Mouse (Mus musculus) kidney, embryonic 16.5 days (tissue): Measurements from ENCODE around the gene Acsf2. TPM values are rescaled to one million over a fixed set of nuclear protein-coding genes. Genes with fewer than 3 reads are reported as not detected.
A peak's percentile ranks its signal among the peaks of the same experiment; 100 is the strongest.

Source experiments
- ATAC-seq: fragments of 200-750 bp; cut with Nextera tagmentation; 2 replicates; pipeline ENCODE4 v1.8.0; 2017; ENCODE audit warnings: moderate TSS enrichment; ENCODE audit not compliant: low FRiP score, low TSS enrichment
- H3K27ac ChIP-seq: fragments of 300-500 bp; sonication (generic); 2 replicates; pipeline ENCODE4 v1.5.1; 2014; ENCODE audit warnings: low read length
- H3K27me3 ChIP-seq: fragments of 300-500 bp; sonication (generic); 2 replicates; pipeline ENCODE4 v1.6.1; 2014; ENCODE audit warnings: low read length, control low read depth, mixed read lengths; ENCODE audit not compliant: insufficient read depth
- H3K36me3 ChIP-seq: fragments of 300-500 bp; sonication (generic); 2 replicates; pipeline ENCODE4 v1.6.1; 2014; ENCODE audit warnings: low read length, control low read depth, mixed read lengths; ENCODE audit not compliant: insufficient read depth
- H3K4me1 ChIP-seq: fragments of 300-500 bp; sonication (generic); 2 replicates; pipeline ENCODE4 v1.6.1; 2014; ENCODE audit warnings: low read length, control low read depth, mixed read lengths; ENCODE audit not compliant: insufficient read depth
- H3K4me2 ChIP-seq: fragments of 300-500 bp; sonication (generic); replicated peaks from 2 replicates; pipeline ENCODE4 v1.6.1; 2014; ENCODE audit warnings: low read depth, low read length
- H3K4me3 ChIP-seq: fragments of 300-500 bp; sonication (generic); 2 replicates; pipeline ENCODE4 v1.5.1; 2014; ENCODE audit warnings: mild to moderate bottlenecking, low read length
- H3K9ac ChIP-seq: fragments of 300-500 bp; sonication (generic); replicated peaks from 2 replicates; pipeline ENCODE4 v1.6.1; 2014; ENCODE audit warnings: low read length
- H3K9me3 ChIP-seq: fragments of 300-500 bp; sonication (generic); 2 replicates; pipeline ENCODE4 v1.6.1; 2016; ENCODE audit warnings: low read length, control low read depth
- WGBS: fragments of 180-500 bp; shearing (Covaris S2); extraction: QIAGEN DNeasy Blood & Tissue Kit; methylation state at CpG from one replicate; pipeline ENCODE4 v1.1.7; 2014; 5-methylcytosine and 5-hydroxymethylcytosine counted together
- polyA plus RNA-seq: library from polyadenylated mRNA; unstranded; fragments of >200 nt; fragmentation: Nextera tagmentation; extraction: Ambion mirVana; gene quantifications from 2 replicates; pipeline ENCODE4 v1.2.1, GENCODE M21; 2015

Gene Acsf2
- polyA plus RNA-seq, 1 experiment from 2014 or later: 7.9 TPM

DNA sequence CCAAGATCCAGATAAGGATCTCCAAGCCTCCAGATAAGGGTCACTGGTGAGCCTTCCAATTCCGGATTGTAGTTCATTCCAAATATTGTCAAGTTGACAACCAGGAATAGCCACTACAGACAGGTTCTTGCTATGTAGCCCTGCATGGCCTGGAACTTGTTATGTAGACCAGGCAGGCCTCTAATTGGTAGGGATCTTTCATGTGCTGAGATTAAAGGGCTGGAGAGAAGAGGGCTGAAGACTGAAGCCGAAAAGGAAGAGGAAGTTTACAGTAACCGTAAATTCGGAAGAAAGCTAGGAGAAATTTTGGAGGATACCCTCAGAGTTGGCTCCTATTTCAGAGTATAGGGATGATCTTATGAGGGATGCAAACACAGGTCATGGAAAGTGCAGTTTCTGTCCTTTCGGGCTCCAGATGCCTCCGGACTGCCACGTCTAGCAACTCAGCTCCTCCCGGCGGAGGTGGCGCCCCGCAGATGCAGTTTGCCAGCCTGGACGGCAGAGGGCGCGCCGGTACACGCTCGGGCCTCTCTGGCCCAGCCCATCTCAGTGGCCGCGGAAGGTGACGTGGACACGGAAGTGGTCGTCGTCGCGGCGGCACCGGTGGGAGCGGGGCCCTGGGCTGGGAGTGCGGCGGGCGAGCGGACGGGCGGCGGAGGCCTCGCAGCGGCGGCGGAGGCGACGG, 27.7 kb upstream of the Acsf2 start, which contains the start of gene Lrrc59:
Gene Lrrc59, plus strand, starts transcription at position 569 of the 685 bp plus-strand sequence.
- peaks cover 14% of the 10 kb centered on the region for H3K36me3 ChIP-seq
- peak within 1 kb of the TSS; percentile 100 for H3K4me3 ChIP-seq
- peak within 1 kb of the TSS; percentile 85 for H3K4me2 ChIP-seq
- WGBS: 4% methylated on average over 41 of the region's 41 CpGs
- no peaks in the 10 kb centered on the region for H3K27me3 ChIP-seq
- peaks cover 13% of the 10 kb centered on the region for H3K4me1 ChIP-seq
- H3K9me3 ChIP-seq: no peaks in the 10 kb centered on the region
- ATAC-seq: peak; percentile 96
- H3K27ac ChIP-seq: peak within 1 kb of the TSS; percentile 55; the same call in 1 of the 2 replicates
- H3K9ac ChIP-seq: peak within 1 kb of the TSS; percentile 92

DNA sequence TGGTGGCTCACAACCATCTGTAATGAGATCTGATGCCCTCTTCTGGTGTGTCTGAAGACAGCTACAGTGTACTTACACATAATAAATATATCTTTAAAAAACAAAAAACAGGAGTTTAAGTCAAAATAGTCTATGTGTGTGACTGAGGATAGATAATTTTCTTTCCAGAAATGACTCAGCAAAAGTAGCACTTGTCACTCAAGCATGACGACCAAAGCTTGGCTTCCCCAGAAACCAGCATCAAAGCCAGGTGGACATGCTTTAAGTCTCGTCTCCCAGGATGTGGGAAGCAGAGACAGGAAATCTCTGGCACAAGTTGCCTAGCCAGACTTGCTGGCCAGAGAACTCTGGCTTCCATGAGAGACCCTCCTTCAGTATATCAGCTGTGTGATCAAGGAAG, 20.5 kb upstream of the Acsf2 start:
- no peaks in the 10 kb centered on the region for H3K9me3 ChIP-seq
- no peaks in the 10 kb centered on the region for H3K4me1 ChIP-seq
- no peak overlapping the region for H3K9ac ChIP-seq
- no peaks in the 10 kb centered on the region for H3K36me3 ChIP-seq
- no peaks in the 10 kb centered on the region for H3K27me3 ChIP-seq
- H3K4me2 ChIP-seq: no peak overlapping the region
- WGBS: 57% methylated on average over 2 of the region's 2 CpGs
- no peak overlapping the region for H3K27ac ChIP-seq
- no peak overlapping the region for H3K4me3 ChIP-seq
- no peak for ATAC-seq

DNA sequence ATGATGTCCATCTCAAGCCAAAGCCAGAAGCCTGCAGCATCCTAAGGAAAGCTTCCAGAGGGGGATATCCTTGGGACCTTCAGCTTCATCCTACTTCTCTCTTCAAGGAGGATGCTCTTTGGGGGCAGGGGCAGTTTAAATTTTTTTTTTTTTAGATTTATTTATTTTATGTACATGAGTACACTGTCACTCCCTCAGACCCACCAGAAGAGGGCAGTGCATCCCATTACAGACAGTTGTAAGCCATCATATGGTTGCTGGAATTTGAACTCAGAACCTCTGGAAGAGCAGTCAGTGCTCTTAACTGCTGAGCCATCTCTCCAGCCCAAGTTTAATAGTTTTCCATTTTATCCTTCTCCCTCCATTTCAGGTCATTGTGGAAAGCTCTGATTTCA, 19.8 kb upstream of the Acsf2 start:
- H3K36me3 ChIP-seq: no peaks in the 10 kb centered on the region
- no peak overlapping the region for H3K4me3 ChIP-seq
- H3K4me2 ChIP-seq: no peak overlapping the region
- H3K9ac ChIP-seq: no peak overlapping the region
- 0 out of 2 replicates have a peak, but pooled peaks cover 2% of the 10 kb centered on the region for H3K9me3 ChIP-seq
- H3K4me1 ChIP-seq: no peaks in the 10 kb centered on the region
- ATAC-seq: no peak
- no peak overlapping the region for H3K27ac ChIP-seq
- no peaks in the 10 kb centered on the region for H3K27me3 ChIP-seq

DNA sequence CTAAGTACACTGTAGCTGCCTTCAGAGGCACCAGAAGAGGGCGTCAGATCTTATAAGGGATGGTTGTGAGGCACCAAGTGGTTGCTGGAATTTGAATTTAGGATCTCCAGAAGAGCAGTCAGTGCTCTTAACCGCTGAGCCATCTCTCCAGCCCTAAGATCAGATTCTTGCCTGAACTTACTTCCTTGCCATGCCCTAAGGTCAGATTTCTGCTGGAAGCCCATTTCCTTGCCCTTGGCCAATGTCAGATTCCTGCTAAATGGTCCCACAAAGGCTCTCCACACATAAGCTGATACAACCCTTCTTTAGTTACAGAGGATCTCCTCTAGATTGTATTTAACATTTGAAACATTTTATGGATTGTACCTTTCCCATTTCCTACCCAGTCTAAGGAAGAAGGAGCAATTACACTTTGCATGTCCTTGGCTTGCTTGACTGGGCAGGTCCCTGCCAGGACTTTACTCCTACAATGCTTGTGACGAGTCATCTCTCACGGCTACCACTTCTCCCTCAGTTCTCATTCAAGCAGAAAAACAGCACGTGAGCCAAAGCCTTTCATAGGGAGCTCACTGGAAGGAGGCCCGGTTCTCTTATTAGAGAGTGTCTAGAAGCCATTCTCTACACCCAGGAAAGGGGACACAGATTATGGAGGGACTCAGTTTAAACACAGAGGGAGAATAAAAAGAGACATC, 19.2 kb upstream of the Acsf2 start:
- Histone ChIP-seq H3K27ac (no peak overlapping the region), H3K4me2 (no peak overlapping the region), H3K9me3 (0 out of 2 replicates have a peak, but pooled peaks cover 2% of the 10 kb centered on the region), H3K4me3 (no peak overlapping the region), H3K27me3 (no peaks in the 10 kb centered on the region), H3K9ac (no peak overlapping the region; the same call in 1 of the 2 replicates), H3K4me1 (no peaks in the 10 kb centered on the region), H3K36me3 (no peaks in the 10 kb centered on the region)
- WGBS: 44% methylated on average over 6 of the region's 6 CpGs
- no peak for ATAC-seq

DNA sequence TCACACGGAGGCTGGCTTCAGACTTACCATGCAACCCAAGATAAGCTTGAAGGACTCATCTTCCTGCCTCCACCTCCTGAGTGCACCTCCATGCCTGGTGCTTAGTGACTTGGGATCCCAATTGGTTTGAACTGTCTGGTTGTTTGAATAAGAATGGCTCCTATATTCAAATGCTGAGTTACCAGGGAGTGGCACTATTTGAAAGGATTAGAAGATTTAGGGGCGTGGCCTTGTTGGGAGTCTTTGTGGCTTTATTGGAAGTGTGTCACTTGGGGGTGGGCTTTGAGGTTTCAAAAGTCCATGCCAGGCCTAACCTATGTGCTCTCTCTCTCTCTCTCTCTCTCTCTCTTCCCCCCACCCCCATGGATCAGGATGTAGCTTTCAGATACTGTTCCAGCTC, 16.0 kb upstream of the Acsf2 start:
- H3K36me3 ChIP-seq: no peaks in the 10 kb centered on the region
- WGBS: 96% methylated on average over 2 of the region's 2 CpGs
- no peak overlapping the region for H3K27ac ChIP-seq
- H3K4me1 ChIP-seq: no peaks in the 10 kb centered on the region
- H3K9me3 ChIP-seq: 0 out of 2 replicates have a peak, but pooled peaks cover 2% of the 10 kb centered on the region
- H3K27me3 ChIP-seq: no peaks in the 10 kb centered on the region
- H3K4me2 ChIP-seq: no peak overlapping the region
- no peak overlapping the region for H3K9ac ChIP-seq
- no peak for ATAC-seq
- no peak overlapping the region for H3K4me3 ChIP-seq

DNA sequence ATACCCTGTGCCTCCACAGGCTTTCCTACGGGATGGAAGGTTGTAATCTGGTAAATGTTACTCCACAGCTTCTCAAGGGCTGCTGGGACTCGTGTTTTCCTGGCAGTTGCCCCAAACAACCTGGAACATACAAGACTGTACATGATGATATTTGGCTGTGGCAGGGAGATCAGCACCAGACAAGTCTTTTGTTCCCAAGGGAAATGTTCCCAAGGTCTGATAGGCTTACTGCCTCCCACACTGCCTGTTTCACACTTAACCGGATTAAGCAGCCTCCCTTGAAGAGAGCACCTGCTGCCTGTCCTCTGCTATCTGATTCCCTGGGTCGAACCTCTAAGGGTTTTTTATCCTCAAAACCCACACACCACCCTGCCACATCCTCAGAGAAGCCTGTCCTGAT, 13.8 kb upstream of the Acsf2 start:
- Histone ChIP-seq H3K4me2 (no peak overlapping the region), H3K9ac (no peak overlapping the region), H3K9me3 (0 out of 2 replicates have a peak, but pooled peaks cover 2% of the 10 kb centered on the region), H3K4me3 (no peak overlapping the region), H3K27me3 (no peaks in the 10 kb centered on the region), H3K4me1 (no peaks in the 10 kb centered on the region), H3K27ac (no peak overlapping the region), H3K36me3 (no peaks in the 10 kb centered on the region)
- WGBS: 34% methylated on average over 4 of the region's 4 CpGs
- no peak for ATAC-seq

DNA sequence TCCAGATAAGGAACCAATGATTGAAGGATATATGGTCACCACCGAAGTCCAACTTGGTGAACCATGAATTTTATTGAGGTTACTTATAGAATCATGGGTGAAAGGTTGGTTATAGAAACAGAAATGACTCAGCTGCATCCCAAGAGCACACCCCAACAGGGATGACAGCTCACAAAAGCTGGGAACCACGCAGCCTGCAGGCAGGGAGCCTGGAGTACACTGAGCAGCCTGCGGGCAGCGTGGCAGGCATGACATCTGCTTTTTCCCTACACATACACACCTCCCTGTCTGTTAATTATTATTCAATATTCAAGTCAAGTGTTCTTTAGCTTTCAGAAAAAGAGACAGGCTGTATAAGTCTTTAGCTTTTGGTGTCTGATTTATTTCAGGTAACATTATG, 12.9 kb upstream of the Acsf2 start:
- H3K4me1 ChIP-seq: no peaks in the 10 kb centered on the region
- H3K9me3 ChIP-seq: 0 out of 2 replicates have a peak, but pooled peaks cover 2% of the 10 kb centered on the region
- H3K4me3 ChIP-seq: no peak overlapping the region
- H3K27ac ChIP-seq: no peak overlapping the region
- H3K27me3 ChIP-seq: no peaks in the 10 kb centered on the region
- H3K4me2 ChIP-seq: no peak overlapping the region
- no peak for ATAC-seq
- WGBS: 77% methylated on average over 4 of the region's 4 CpGs
- H3K9ac ChIP-seq: no peak overlapping the region
- H3K36me3 ChIP-seq: no peaks in the 10 kb centered on the region

DNA sequence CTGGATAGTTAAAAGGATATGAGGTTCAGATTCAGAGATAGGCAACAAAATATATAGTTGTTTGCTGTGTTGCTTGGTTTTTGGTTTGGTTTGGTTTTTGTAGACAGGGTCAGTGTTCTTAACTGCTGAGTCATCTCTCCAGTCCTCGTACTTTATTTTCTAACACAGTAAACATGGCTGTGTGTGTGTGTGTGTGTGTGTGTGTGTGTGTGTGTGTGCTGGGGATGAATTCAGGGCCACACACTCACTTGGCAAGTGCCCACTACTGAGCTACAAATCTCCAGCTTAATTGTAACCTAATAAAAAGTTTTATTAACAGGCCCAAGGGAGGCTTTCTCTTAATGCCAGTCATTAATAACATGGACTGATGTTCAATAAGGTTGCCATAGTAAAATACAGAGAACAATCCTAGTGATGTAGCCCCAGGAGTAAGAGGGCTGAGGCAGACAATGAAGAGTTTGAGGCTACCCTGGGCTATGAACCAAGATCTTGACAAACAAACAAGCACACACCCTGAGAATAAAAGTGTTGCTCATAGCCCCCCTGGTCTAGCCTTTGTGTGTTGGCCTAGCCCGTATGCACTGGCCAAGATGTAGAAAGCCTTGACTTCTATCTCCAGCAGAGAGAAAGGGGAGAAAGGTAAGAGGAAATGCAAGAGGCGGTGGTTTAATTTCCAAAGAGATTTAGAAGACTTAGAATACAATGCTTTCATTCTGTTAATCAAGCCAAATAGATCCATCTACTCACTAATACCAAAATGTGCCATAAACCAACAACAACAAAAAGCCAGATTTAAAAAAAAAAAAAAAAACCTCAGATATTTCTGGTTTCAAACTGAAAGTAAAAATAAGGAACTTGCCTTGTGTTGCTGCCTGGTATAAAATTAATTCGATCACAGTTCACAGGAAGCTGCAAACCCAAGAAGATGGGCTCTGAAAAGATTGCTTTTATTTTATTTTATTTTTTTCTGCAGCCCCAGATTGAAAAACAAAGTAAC, 9.4 kb upstream of the Acsf2 start:
- ATAC-seq: no peak
- no peak overlapping the region for H3K4me2 ChIP-seq
- H3K4me1 ChIP-seq: no peaks in the 10 kb centered on the region
- H3K4me3 ChIP-seq: no peak overlapping the region
- no peaks in the 10 kb centered on the region for H3K9me3 ChIP-seq
- H3K36me3 ChIP-seq: no peaks in the 10 kb centered on the region
- H3K27ac ChIP-seq: no peak overlapping the region; the same call in 1 of the 2 replicates
- no peak overlapping the region for H3K9ac ChIP-seq
- H3K27me3 ChIP-seq: no peaks in the 10 kb centered on the region
- 72% methylated on average over 4 of the region's 4 CpGs for WGBS

DNA sequence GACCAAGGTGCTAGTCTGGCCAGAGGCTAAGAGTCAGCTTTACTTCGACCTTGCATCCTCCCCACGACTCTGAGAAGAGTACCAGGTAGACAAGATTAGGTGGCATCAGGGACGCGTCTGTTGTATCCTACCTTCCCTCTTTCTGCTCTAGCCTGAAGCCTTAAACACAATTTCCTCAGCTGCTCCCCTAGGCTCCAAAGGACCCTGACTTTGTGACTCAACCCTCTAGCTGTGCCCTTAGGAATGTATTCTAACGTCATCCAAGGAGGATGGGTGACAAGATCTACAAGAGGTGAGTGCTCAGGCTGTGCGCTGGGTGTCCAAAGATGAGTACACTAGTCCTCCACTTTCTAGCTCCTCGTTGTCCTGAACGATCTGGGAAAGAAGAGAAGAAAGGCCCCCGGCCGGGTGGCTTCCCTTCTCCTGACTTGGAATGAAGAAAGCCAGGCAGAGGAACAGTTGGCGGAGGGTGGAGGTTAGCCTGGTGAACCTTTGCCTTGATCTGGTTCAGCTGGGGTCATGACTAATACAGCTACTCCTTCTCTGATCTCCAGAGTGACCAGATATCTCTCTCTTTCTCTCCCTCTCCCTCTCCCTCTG, 785 bp upstream of the Acsf2 start:
- WGBS: 69% methylated on average over 10 of the region's 11 CpGs
- H3K4me3 ChIP-seq: peak overlapping the region; percentile 62
- no peaks in the 10 kb centered on the region for H3K27me3 ChIP-seq
- H3K27ac ChIP-seq: peak overlapping the region; percentile 52
- ATAC-seq: peak; percentile 3; the same call in 1 of the 2 replicates
- peak overlapping the region; percentile 76 for H3K9ac ChIP-seq
- no peaks in the 10 kb centered on the region for H3K36me3 ChIP-seq
- peak overlapping the region; percentile 71 for H3K4me2 ChIP-seq
- H3K9me3 ChIP-seq: no peaks in the 10 kb centered on the region
- H3K4me1 ChIP-seq: peaks cover 22% of the 10 kb centered on the region
